Mouse (Mus musculus) heart, adult 2 months (tissue): ENCODE results near the gene Foxb1. TPM values are rescaled to one million over a fixed set of nuclear protein-coding genes. Genes with fewer than 3 reads are reported as not detected.

ENCODE experiments used
- DNase-seq, 2 experiments: peaks; one replicate each; pipeline ENCODE4 v3.0.0; 2021
- H3K27ac ChIP-seq: fragments of 200-600 bp; 2 replicates; pipeline ENCODE4 v1.8.1; 2022
- H3K27me3 ChIP-seq: fragments of 200-500 bp; 2 replicates; pipeline ENCODE4 v1.6.1; 2012; ENCODE audit warnings: mild to moderate bottlenecking, low read length, inconsistent platforms, mixed read lengths; ENCODE audit not compliant: control insufficient read depth, insufficient read depth
- H3K36me3 ChIP-seq: fragments of 200-500 bp; 2 replicates; pipeline ENCODE4 v1.6.1; 2012; ENCODE audit warnings: low read length, inconsistent platforms; ENCODE audit not compliant: control insufficient read depth, insufficient read depth
- H3K4me1 ChIP-seq: fragments of 200-500 bp; 2 replicates; pipeline ENCODE4 v1.6.1; 2011; ENCODE audit warnings: low read length; ENCODE audit not compliant: control insufficient read depth, insufficient read depth
- H3K4me3 ChIP-seq: fragments of 200-600 bp; 2 replicates; pipeline ENCODE4 v1.8.1; 2022
- H3K79me2 ChIP-seq: fragments of 200-500 bp; replicated peaks from 2 replicates; pipeline ENCODE4 v1.6.1; 2012; ENCODE audit warnings: mild to moderate bottlenecking, inconsistent platforms, low read length, moderate library complexity, mixed read lengths; ENCODE audit not compliant: control insufficient read depth, insufficient read depth
- H3K9ac ChIP-seq: fragments of 200-500 bp; 2 replicates; pipeline ENCODE4 v1.6.1; 2012; ENCODE audit warnings: low read depth, mild to moderate bottlenecking, control low read depth, inconsistent platforms, low read length, mixed read lengths
- CTCF ChIP-seq: fragments of 200-600 bp; IDR thresholded peaks from 2 replicates; pipeline ENCODE4 v1.8.1; 2022; ENCODE audit warnings: antibody characterized with exemption, mild to moderate bottlenecking, moderate library complexity
- EP300 ChIP-seq: fragments of 200-500 bp; IDR thresholded peaks from 2 replicates; pipeline ENCODE4 v1.6.1; 2011; ENCODE audit warnings: low read depth, low read length, control low read depth; ENCODE audit not compliant: insufficient read depth
- POLR2A ChIP-seq: fragments of 200-500 bp; IDR thresholded peaks from 2 replicates; pipeline ENCODE4 v1.6.1; 2011; ENCODE audit warnings: mild to moderate bottlenecking, low read depth, low read length, control low read depth; ENCODE audit not compliant: insufficient read depth
- WGBS: fragments of 180-500 bp; shearing (Covaris S2); methylation state at CpG from one replicate; pipeline ENCODE4 v1.1.7; 2018; 5-methylcytosine and 5-hydroxymethylcytosine counted together
- intact Hi-C: fragments of 180-260 bp; cut with DNase I; formaldehyde crosslinking; loops from one replicate; pipeline ENCODE4 v1.15.1; 2025
- polyA plus RNA-seq: library from polyadenylated mRNA; depleted of rRNA; stranded (reverse); fragments of >200 nt; gene quantifications from 2 replicates; pipeline ENCODE4 v1.2.3, GENCODE M21; 2012
- total RNA-seq, 2 experiments: library from RNA; stranded (reverse); gene quantifications; 2 replicates each; pipeline ENCODE4 v1.2.3; 2021

Gene Foxb1
- total and polyA plus RNA-seq, 3 experiments, result not detected

- H3K27ac ChIP-seq, result no peak overlapping the region
- no peaks in the 10 kb centered on the region for H3K4me1 ChIP-seq
- H3K4me3 ChIP-seq, result no peak overlapping the region
- H3K27me3 ChIP-seq, result peaks cover 29% of the 10 kb centered on the region
- WGBS, result 2% methylated on average over 42 of the region's 42 CpGs
- no peak for DNase-seq
- intact Hi-C loops, result no loop called here
- no peak overlapping the region for H3K9ac ChIP-seq
- no peaks in the 10 kb centered on the region for H3K36me3 ChIP-seq
- H3K79me2 ChIP-seq, result no peaks in the 10 kb centered on the region
- TF ChIP-seq POLR2A (no peak), CTCF (no peak), EP300 (no peak)
Observed at GRCm38 (mm10) chr9:69758946-69759615, 1.7 kb downstream of the Foxb1 start.

DNA sequence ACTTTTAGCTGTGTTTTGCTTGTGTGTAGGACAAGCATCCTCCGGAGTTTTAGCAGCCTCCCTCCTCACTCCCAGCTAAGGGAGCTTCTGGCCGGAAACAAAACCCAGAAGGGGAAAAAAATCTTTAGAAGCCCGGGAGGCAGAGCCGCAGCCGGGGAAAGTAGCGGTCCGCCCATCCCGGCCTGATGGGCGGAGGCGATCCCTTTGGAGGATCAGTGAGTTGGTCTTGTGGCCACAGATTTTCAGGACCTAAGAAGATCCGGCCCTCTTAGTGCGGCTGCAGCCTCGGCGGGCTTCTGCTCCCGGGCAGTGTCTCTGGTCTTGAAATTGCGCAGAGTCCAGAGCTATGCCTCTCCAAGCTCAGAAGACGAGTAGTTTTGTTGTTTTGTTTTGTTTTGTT is 2.2 kb downstream of the Foxb1 start:
- Histone ChIP-seq H3K27ac (no peak overlapping the region), H3K27me3 (peaks cover 29% of the 10 kb centered on the region), H3K4me1 (no peaks in the 10 kb centered on the region), H3K4me3 (no peak overlapping the region), H3K36me3 (no peaks in the 10 kb centered on the region), H3K79me2 (no peaks in the 10 kb centered on the region), H3K9ac (no peak overlapping the region)
- intact Hi-C loops, result no loop called here
- no peak for TF ChIP-seq EP300
- no peak for TF ChIP-seq POLR2A
- TF ChIP-seq CTCF, result no peak
- DNase-seq, result peak in 1 of 2 experiments; percentile 19
- WGBS, result 2% methylated on average over 17 of the region's 17 CpGs

DNA sequence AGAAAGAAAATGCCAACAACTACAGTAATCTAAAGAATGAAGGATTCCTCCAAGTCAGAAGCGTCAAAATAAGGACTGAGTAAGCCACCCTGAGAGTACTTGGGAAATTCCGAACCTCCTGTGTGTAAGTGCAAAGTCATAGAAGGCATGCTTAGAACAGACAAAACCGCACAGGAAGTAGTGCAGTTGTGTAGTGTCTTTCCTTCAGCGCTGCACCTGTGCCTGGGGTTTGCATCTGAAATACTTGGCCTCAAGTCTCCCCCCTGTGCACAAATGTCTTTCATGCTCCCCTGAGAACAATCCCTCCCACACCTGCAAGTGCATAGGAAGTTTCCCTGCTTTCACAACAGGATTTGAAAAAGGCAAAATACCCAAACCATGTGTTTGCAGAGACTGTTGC is 3.5 kb downstream of the Foxb1 start:
- Histone ChIP-seq H3K79me2 (no peaks in the 10 kb centered on the region), H3K27ac (no peak overlapping the region), H3K9ac (no peak overlapping the region), H3K36me3 (no peaks in the 10 kb centered on the region), H3K27me3 (peaks cover 27% of the 10 kb centered on the region), H3K4me3 (no peak overlapping the region), H3K4me1 (no peaks in the 10 kb centered on the region)
- no peak for TF ChIP-seq EP300
- TF ChIP-seq CTCF, result no peak
- no peak for TF ChIP-seq POLR2A
- intact Hi-C loops, result no loop called here
- DNase-seq, result no peak
- 14% methylated on average over 4 of the region's 4 CpGs for WGBS

DNA sequence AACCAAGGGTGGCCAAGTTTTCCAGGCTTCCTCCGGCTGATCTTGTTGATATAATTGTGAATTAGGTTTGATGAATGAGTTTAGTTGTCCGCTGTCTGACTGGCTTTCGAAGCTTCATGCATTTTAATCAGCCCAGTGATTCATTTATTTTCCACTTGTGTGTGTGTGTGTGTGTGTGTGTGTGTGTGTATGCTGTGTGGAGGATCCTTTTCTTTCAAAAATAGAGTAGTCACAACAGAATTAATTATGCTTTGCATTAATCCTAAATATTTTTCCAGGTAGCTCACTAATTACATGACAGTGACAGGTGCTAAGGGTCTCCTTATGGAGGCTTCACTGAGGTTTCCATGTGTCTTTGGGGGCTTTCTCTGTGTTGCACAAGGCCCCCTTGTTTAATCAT is 4.3 kb downstream of the Foxb1 start:
- Histone ChIP-seq H3K4me3 (no peak overlapping the region), H3K36me3 (no peaks in the 10 kb centered on the region), H3K79me2 (no peaks in the 10 kb centered on the region), H3K27me3 (peaks cover 25% of the 10 kb centered on the region), H3K9ac (no peak overlapping the region), H3K27ac (no peak overlapping the region), H3K4me1 (no peaks in the 10 kb centered on the region)
- DNase-seq, result no peak
- WGBS, result 36% methylated on average over 3 of the region's 3 CpGs
- intact Hi-C loops, result no loop called here
- TF ChIP-seq CTCF (no peak), EP300 (no peak), POLR2A (no peak)

DNA sequence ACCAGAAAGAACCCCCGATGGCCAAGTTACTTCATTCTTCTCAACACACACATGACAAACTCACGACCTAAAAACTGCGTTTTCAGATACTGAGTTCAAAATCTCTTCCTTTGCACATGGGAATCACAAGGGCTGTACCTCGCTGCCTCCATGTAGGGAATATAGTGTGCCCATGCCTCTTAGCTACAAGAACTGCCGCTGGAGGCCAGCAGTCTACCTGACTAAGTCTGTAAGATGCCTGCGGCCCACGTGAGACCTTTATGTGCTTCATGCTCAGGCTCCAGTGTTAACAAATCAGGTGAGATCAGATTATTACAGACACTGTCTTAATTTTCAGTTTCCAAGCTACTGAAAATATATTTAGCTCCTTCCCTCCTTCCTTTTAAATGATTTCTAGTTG is 4.7 kb downstream of the Foxb1 start:
- 27% methylated on average over 7 of the region's 7 CpGs for WGBS
- TF ChIP-seq POLR2A (no peak), EP300 (no peak), CTCF (no peak)
- no peak for DNase-seq
- Histone ChIP-seq H3K27ac (no peak overlapping the region), H3K36me3 (no peaks in the 10 kb centered on the region), H3K4me3 (no peak overlapping the region), H3K27me3 (peaks cover 25% of the 10 kb centered on the region), H3K4me1 (no peaks in the 10 kb centered on the region), H3K9ac (no peak overlapping the region), H3K79me2 (no peaks in the 10 kb centered on the region)
- intact Hi-C loops, result no loop called here

GRCm38 (mm10) chr9:69755157-69755556 is 5.6 kb downstream of the Foxb1 start:
- peaks cover 19% of the 10 kb centered on the region for H3K27me3 ChIP-seq
- TF ChIP-seq EP300 (no peak), CTCF (no peak), POLR2A (no peak)

More at GRCm38 (mm10) chr9:69755157-69755556, 5.6 kb downstream of the Foxb1 start:
- intact Hi-C loops, result no loop called here
- 13% methylated on average over 5 of the region's 5 CpGs for WGBS
- no peaks in the 10 kb centered on the region for H3K4me1 ChIP-seq
- H3K27ac ChIP-seq, result no peak overlapping the region
- H3K79me2 ChIP-seq, result no peaks in the 10 kb centered on the region
- no peak for DNase-seq
- H3K9ac ChIP-seq, result no peak overlapping the region
- no peak overlapping the region for H3K4me3 ChIP-seq
- H3K36me3 ChIP-seq, result no peaks in the 10 kb centered on the region
